Mouse (Mus musculus) lung, adult 2 months (tissue): ENCODE results near the gene Cacna1c.

ENCODE experiments used
- CTCF ChIP-seq: fragments of 200-500 bp; IDR thresholded peaks from 2 replicates; pipeline ENCODE4 v1.5.1; 2011; ENCODE audit warnings: mild to moderate bottlenecking, low read length, control low read depth; ENCODE audit not compliant: insufficient read depth
- POLR2A ChIP-seq: fragments of 200-500 bp; IDR thresholded peaks from 2 replicates; pipeline ENCODE4 v1.6.1; 2011; ENCODE audit warnings: low read depth, mild to moderate bottlenecking, control low read depth, low read length, borderline replicate concordance; ENCODE audit errors: extremely low read depth

DNA sequence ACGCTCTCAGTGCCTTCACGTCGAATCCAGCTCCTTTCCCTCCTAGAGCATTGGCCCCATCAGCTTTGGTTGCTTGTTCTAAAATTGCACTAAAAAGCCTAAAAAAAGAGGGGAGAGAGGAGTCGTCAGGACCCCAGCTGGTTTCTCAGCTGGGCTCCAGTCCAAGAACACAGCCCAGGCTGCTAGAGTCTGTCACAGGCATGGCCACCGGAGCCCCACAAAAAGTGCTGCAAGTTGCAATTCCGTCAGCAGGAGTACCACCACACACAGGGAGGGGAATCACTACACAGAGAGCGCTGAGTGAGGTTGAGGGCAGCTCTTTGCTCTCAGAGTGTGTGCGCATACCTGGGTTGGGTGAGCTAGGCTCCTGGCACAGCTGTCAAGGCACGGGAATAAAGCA is 419.8 kb downstream of the Cacna1c start:
- TF ChIP-seq CTCF (no peak), POLR2A (no peak)
